Mouse (Mus musculus) embryo, embryonic 11 days (tissue): ENCODE measurements around the gene Gm3286.
"Not testable (repeated sequence)": the region's sequence is repeated elsewhere in the genome, so short reads cannot be mapped to it uniquely, and the experiment has no call there.

Experiments
- DNase-seq: peaks from one replicate; pipeline ENCODE4 v3.0.0-alpha.2; 2015

Gene Gm3286

GRCm38 (mm10) chr5:95510458-95510857, at the start of gene Gm3286:
TSS of gene Gm3286 (plus strand) at chr5:95510758.
- not testable (repeated sequence) for DNase-seq
